Mouse (Mus musculus): Measurements from ENCODE around the gene Eef1a2. TPM values are rescaled to one million over a fixed set of nuclear protein-coding genes. Genes with fewer than 3 reads are reported as not detected.

The Eef1a2 gene
- polyA plus RNA-seq, 1 experiment from 2014 or later: 0.17 TPM

- WGBS: 67% methylated on average over 5 of the region's 5 CpGs
- no peaks in the 10 kb centered on the region for H3K36me3 ChIP-seq (ENCODE audit: control insufficient read depth, insufficient read depth, low read length)
- no peak overlapping the region for H3K4me2 ChIP-seq (ENCODE audit: low read depth, low read length)
- H3K27ac ChIP-seq (ENCODE audit: low read length): no peak overlapping the region
- no peak overlapping the region for H3K9ac ChIP-seq (ENCODE audit: low read length)
- H3K4me1 ChIP-seq (ENCODE audit: control insufficient read depth, insufficient read depth, low read length): no peaks in the 10 kb centered on the region
- ATAC-seq (ENCODE audit: insufficient read depth, low FRiP score): no peak
- no peak overlapping the region for H3K4me3 ChIP-seq (replicated peaks; ENCODE audit: low read length)
- H3K9me3 ChIP-seq (replicated peaks; ENCODE audit: control insufficient read depth, low read length): no peaks in the 10 kb centered on the region
- H3K27me3 ChIP-seq (ENCODE audit: control insufficient read depth, insufficient read depth, low read length): no peaks in the 10 kb centered on the region
Observed at GRCm38 (mm10) chr2:181166469-181166868, 9.7 kb upstream of the Eef1a2 start.

- Histone ChIP-seq H3K27ac (ENCODE audit: low read length) (no peak overlapping the region), H3K9ac (ENCODE audit: low read length) (no peak overlapping the region), H3K4me2 (ENCODE audit: low read depth, low read length) (no peak overlapping the region), H3K9me3 (replicated peaks; ENCODE audit: control insufficient read depth, low read length) (no peaks in the 10 kb centered on the region), H3K27me3 (ENCODE audit: control insufficient read depth, insufficient read depth, low read length) (peaks cover 17% of the 10 kb centered on the region), H3K4me3 (replicated peaks; ENCODE audit: low read length) (no peak overlapping the region), H3K4me1 (ENCODE audit: control insufficient read depth, insufficient read depth, low read length) (no peaks in the 10 kb centered on the region), H3K36me3 (ENCODE audit: control insufficient read depth, insufficient read depth, low read length) (no peaks in the 10 kb centered on the region)
- ATAC-seq (ENCODE audit: insufficient read depth, low FRiP score): no peak
- 63% methylated on average over 4 of the region's 4 CpGs for WGBS
Observed at GRCm38 (mm10) chr2:181160821-181161220, 4.0 kb upstream of the Eef1a2 start.

GRCm38 (mm10) chr2:181159771-181160170 is 3.0 kb upstream of the Eef1a2 start:
- Histone ChIP-seq H3K4me1 (ENCODE audit: control insufficient read depth, insufficient read depth, low read length) (no peaks in the 10 kb centered on the region), H3K4me2 (ENCODE audit: low read depth, low read length) (no peak overlapping the region), H3K9ac (ENCODE audit: low read length) (no peak overlapping the region), H3K9me3 (replicated peaks; ENCODE audit: control insufficient read depth, low read length) (no peaks in the 10 kb centered on the region), H3K36me3 (ENCODE audit: control insufficient read depth, insufficient read depth, low read length) (no peaks in the 10 kb centered on the region), H3K27me3 (ENCODE audit: control insufficient read depth, insufficient read depth, low read length) (peaks cover 23% of the 10 kb centered on the region), H3K27ac (ENCODE audit: low read length) (no peak overlapping the region), H3K4me3 (replicated peaks; ENCODE audit: low read length) (no peak overlapping the region)
- 0 out of 2 replicates have a peak, but pooled peaks have one; percentile 37 for ATAC-seq (ENCODE audit: insufficient read depth, low FRiP score)
- 0% methylated on average over 2 of the region's 2 CpGs for WGBS

GRCm38 (mm10) chr2:181159091-181159514 is 2.3 kb upstream of the Eef1a2 start:
- ATAC-seq (ENCODE audit: insufficient read depth, low FRiP score): no peak
- no peaks in the 10 kb centered on the region for H3K4me1 ChIP-seq (ENCODE audit: control insufficient read depth, insufficient read depth, low read length)
- H3K4me2 ChIP-seq (ENCODE audit: low read depth, low read length): no peak overlapping the region
- H3K27me3 ChIP-seq (ENCODE audit: control insufficient read depth, insufficient read depth, low read length): peaks cover 23% of the 10 kb centered on the region
- no peak overlapping the region for H3K27ac ChIP-seq (ENCODE audit: low read length)
- H3K9me3 ChIP-seq (replicated peaks; ENCODE audit: control insufficient read depth, low read length): no peaks in the 10 kb centered on the region
- 43% methylated on average over 7 of the region's 7 CpGs for WGBS
- H3K4me3 ChIP-seq (replicated peaks; ENCODE audit: low read length): no peak overlapping the region
- H3K36me3 ChIP-seq (ENCODE audit: control insufficient read depth, insufficient read depth, low read length): no peaks in the 10 kb centered on the region
- H3K9ac ChIP-seq (ENCODE audit: low read length): no peak overlapping the region

GRCm38 (mm10) chr2:181158471-181158870 is 1.7 kb upstream of the Eef1a2 start:
- no peak overlapping the region for H3K27ac ChIP-seq (ENCODE audit: low read length)
- H3K4me3 ChIP-seq (replicated peaks; ENCODE audit: low read length): no peak overlapping the region
- H3K9me3 ChIP-seq (replicated peaks; ENCODE audit: control insufficient read depth, low read length): no peaks in the 10 kb centered on the region
- H3K9ac ChIP-seq (ENCODE audit: low read length): no peak overlapping the region
- H3K4me2 ChIP-seq (ENCODE audit: low read depth, low read length): no peak overlapping the region
- no peaks in the 10 kb centered on the region for H3K36me3 ChIP-seq (ENCODE audit: control insufficient read depth, insufficient read depth, low read length)
- WGBS: 89% methylated on average over 2 of the region's 2 CpGs
- no peak for ATAC-seq (ENCODE audit: insufficient read depth, low FRiP score)
- peaks cover 26% of the 10 kb centered on the region for H3K27me3 ChIP-seq (ENCODE audit: control insufficient read depth, insufficient read depth, low read length)
- no peaks in the 10 kb centered on the region for H3K4me1 ChIP-seq (ENCODE audit: control insufficient read depth, insufficient read depth, low read length)

GRCm38 (mm10) chr2:181157716-181158302 is 995 bp upstream of the Eef1a2 start:
- Histone ChIP-seq H3K4me1 (ENCODE audit: control insufficient read depth, insufficient read depth, low read length) (no peaks in the 10 kb centered on the region), H3K9ac (ENCODE audit: low read length) (no peak overlapping the region), H3K4me2 (ENCODE audit: low read depth, low read length) (no peak overlapping the region), H3K36me3 (ENCODE audit: control insufficient read depth, insufficient read depth, low read length) (no peaks in the 10 kb centered on the region), H3K27me3 (ENCODE audit: control insufficient read depth, insufficient read depth, low read length) (peaks cover 26% of the 10 kb centered on the region), H3K9me3 (replicated peaks; ENCODE audit: control insufficient read depth, low read length) (no peaks in the 10 kb centered on the region), H3K4me3 (replicated peaks; ENCODE audit: low read length) (no peak overlapping the region), H3K27ac (ENCODE audit: low read length) (no peak overlapping the region)
- no peak for ATAC-seq (ENCODE audit: insufficient read depth, low FRiP score)
- 67% methylated on average over 6 of the region's 6 CpGs for WGBS

GRCm38 (mm10) chr2:181157180-181157579 is 366 bp upstream of the Eef1a2 start:
- no peaks in the 10 kb centered on the region for H3K4me1 ChIP-seq (ENCODE audit: control insufficient read depth, insufficient read depth, low read length)
- no peak overlapping the region for H3K9ac ChIP-seq (ENCODE audit: low read length)
- H3K4me3 ChIP-seq (replicated peaks; ENCODE audit: low read length): no peak overlapping the region
- no peak overlapping the region for H3K27ac ChIP-seq (ENCODE audit: low read length)
- H3K9me3 ChIP-seq (replicated peaks; ENCODE audit: control insufficient read depth, low read length): no peaks in the 10 kb centered on the region
- 76% methylated on average over 4 of the region's 4 CpGs for WGBS
- ATAC-seq (ENCODE audit: insufficient read depth, low FRiP score): no peak
- no peak overlapping the region for H3K4me2 ChIP-seq (ENCODE audit: low read depth, low read length)
- H3K36me3 ChIP-seq (ENCODE audit: control insufficient read depth, insufficient read depth, low read length): no peaks in the 10 kb centered on the region
- peaks cover 26% of the 10 kb centered on the region for H3K27me3 ChIP-seq (ENCODE audit: control insufficient read depth, insufficient read depth, low read length)

GRCm38 (mm10) chr2:181155801-181156200 is 1.0 kb downstream of the Eef1a2 start:
- no peak overlapping the region for H3K4me3 ChIP-seq (replicated peaks; ENCODE audit: low read length)
- H3K4me2 ChIP-seq (ENCODE audit: low read depth, low read length): no peak overlapping the region
- peaks cover 27% of the 10 kb centered on the region for H3K27me3 ChIP-seq (ENCODE audit: control insufficient read depth, insufficient read depth, low read length)
- H3K36me3 ChIP-seq (ENCODE audit: control insufficient read depth, insufficient read depth, low read length): no peaks in the 10 kb centered on the region
- H3K4me1 ChIP-seq (ENCODE audit: control insufficient read depth, insufficient read depth, low read length): no peaks in the 10 kb centered on the region
- ATAC-seq (ENCODE audit: insufficient read depth, low FRiP score): no peak
- no peaks in the 10 kb centered on the region for H3K9me3 ChIP-seq (replicated peaks; ENCODE audit: control insufficient read depth, low read length)
- no peak overlapping the region for H3K27ac ChIP-seq (ENCODE audit: low read length)
- H3K9ac ChIP-seq (ENCODE audit: low read length): no peak overlapping the region
- 75% methylated on average over 4 of the region's 4 CpGs for WGBS

GRCm38 (mm10) chr2:181154831-181155415 is 1.9 kb downstream of the Eef1a2 start:
- H3K36me3 ChIP-seq (ENCODE audit: control insufficient read depth, insufficient read depth, low read length): no peaks in the 10 kb centered on the region
- no peak for ATAC-seq (ENCODE audit: insufficient read depth, low FRiP score)
- no peak overlapping the region for H3K4me2 ChIP-seq (ENCODE audit: low read depth, low read length)
- no peak overlapping the region for H3K27ac ChIP-seq (ENCODE audit: low read length)
- H3K9ac ChIP-seq (ENCODE audit: low read length): no peak overlapping the region
- H3K27me3 ChIP-seq (ENCODE audit: control insufficient read depth, insufficient read depth, low read length): peaks cover 34% of the 10 kb centered on the region
- H3K9me3 ChIP-seq (replicated peaks; ENCODE audit: control insufficient read depth, low read length): no peaks in the 10 kb centered on the region
- 78% methylated on average over 8 of the region's 8 CpGs for WGBS
- no peaks in the 10 kb centered on the region for H3K4me1 ChIP-seq (ENCODE audit: control insufficient read depth, insufficient read depth, low read length)
- no peak overlapping the region for H3K4me3 ChIP-seq (replicated peaks; ENCODE audit: low read length)
